Mouse (Mus musculus): ENCODE results near the gene Zfp709.
"Not testable (repeated sequence)": the region's sequence is repeated elsewhere in the genome, so short reads cannot be mapped to it uniquely, and the experiment has no call there.

Gene Zfp709

GRCm38 (mm10) chr8:71926551-71926950 is 44.7 kb downstream of the Zfp709 start:
- DNase-seq = no peak

- DNase-seq = no peak
Observed at GRCm38 (mm10) chr8:71927779-71928178, 46.0 kb downstream of the Zfp709 start.

DNA sequence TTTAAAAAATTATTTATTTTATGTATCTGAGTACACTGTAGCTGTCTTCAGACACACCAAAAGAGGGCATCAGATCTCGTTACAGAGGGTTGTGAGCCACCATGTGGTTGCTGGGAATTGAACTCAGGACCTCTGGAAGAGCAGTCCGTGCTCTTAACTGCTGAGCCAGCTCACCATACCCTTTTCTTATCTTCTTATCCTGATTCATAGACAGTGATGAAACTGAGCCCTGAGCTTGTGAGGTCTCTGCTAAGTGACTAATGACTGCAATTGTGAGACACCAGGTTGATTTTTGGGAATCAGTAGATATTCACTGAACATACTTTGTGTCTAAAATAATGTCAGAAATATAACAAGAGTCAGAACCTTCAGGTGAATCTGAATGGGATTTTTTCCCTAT is 56.2 kb downstream of the Zfp709 start:
- not testable (repeated sequence) for DNase-seq

- DNase-seq = no peak
Observed at GRCm38 (mm10) chr8:71940293-71941208, 58.7 kb downstream of the Zfp709 start.

DNA sequence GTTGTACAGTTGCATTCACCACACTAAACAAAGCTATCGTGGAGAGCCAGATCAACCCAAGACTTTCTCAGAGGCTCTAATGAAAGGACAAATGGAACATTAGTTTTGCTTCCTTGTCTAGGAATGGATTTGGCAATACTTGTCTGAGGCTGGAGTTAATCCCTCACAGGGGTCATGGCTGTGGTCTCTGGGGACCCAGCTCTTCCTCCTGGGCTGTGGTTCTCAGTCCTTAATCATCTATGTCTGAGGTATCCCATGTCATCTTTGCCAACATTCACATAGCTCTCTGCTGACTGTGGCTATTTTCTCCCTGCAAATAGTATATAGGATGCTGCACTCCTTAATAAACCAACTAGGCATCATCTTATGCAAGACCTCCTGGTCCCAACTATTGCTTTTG is 60.0 kb downstream of the Zfp709 start:
- no peak for DNase-seq
